Mouse (Mus musculus) hindbrain, embryonic 12.5 days (tissue): ENCODE measurements around the gene 2410137M14Rik. TPM values are rescaled to one million over a fixed set of nuclear protein-coding genes. Genes with fewer than 3 reads are reported as not detected.

ENCODE experiments used
- ATAC-seq: fragments of 200-750 bp; cut with Nextera tagmentation; 2 replicates; pipeline ENCODE4 v1.8.0; 2017; ENCODE audit warnings: moderate TSS enrichment; ENCODE audit not compliant: low FRiP score
- H3K27ac ChIP-seq: fragments of 300-500 bp; sonication (generic); 2 replicates; pipeline ENCODE4 v1.5.1; 2016; ENCODE audit warnings: mild to moderate bottlenecking
- H3K27me3 ChIP-seq: fragments of 300-500 bp; sonication (generic); 2 replicates; pipeline ENCODE4 v1.6.1; 2016; ENCODE audit warnings: mild to moderate bottlenecking
- H3K36me3 ChIP-seq: fragments of 300-500 bp; sonication (generic); 2 replicates; pipeline ENCODE4 v1.6.1; 2016; ENCODE audit warnings: mild to moderate bottlenecking
- H3K4me1 ChIP-seq: fragments of 300-500 bp; sonication (generic); 2 replicates; pipeline ENCODE4 v1.6.1; 2016
- H3K4me2 ChIP-seq: fragments of 300-500 bp; sonication (generic); replicated peaks from 2 replicates; pipeline ENCODE4 v1.6.1; 2016; ENCODE audit warnings: mild to moderate bottlenecking
- H3K4me3 ChIP-seq: fragments of 300-500 bp; sonication (generic); 2 replicates; pipeline ENCODE4 v1.5.1; 2016; ENCODE audit warnings: mild to moderate bottlenecking
- H3K9ac ChIP-seq: fragments of 300-500 bp; sonication (generic); 2 replicates; pipeline ENCODE4 v1.6.1; 2016; ENCODE audit warnings: mild to moderate bottlenecking, moderate library complexity
- H3K9me3 ChIP-seq: fragments of 300-500 bp; sonication (generic); replicated peaks from 2 replicates; pipeline ENCODE4 v1.6.1; 2016; ENCODE audit warnings: mild to moderate bottlenecking
- WGBS: fragments of 180-500 bp; shearing (Covaris S2); methylation state at CpG from one replicate; pipeline ENCODE4 v1.1.7; 2016; 5-methylcytosine and 5-hydroxymethylcytosine counted together
- polyA plus RNA-seq: library from polyadenylated mRNA; unstranded; fragments of >200 nt; fragmentation: Nextera tagmentation; extraction: Ambion mirVana; gene quantifications from 2 replicates; pipeline ENCODE4 v1.2.1, GENCODE M21; 2016

2410137M14Rik gene
- polyA plus RNA-seq, 1 experiment from 2014 or later: 0.50 TPM

DNA sequence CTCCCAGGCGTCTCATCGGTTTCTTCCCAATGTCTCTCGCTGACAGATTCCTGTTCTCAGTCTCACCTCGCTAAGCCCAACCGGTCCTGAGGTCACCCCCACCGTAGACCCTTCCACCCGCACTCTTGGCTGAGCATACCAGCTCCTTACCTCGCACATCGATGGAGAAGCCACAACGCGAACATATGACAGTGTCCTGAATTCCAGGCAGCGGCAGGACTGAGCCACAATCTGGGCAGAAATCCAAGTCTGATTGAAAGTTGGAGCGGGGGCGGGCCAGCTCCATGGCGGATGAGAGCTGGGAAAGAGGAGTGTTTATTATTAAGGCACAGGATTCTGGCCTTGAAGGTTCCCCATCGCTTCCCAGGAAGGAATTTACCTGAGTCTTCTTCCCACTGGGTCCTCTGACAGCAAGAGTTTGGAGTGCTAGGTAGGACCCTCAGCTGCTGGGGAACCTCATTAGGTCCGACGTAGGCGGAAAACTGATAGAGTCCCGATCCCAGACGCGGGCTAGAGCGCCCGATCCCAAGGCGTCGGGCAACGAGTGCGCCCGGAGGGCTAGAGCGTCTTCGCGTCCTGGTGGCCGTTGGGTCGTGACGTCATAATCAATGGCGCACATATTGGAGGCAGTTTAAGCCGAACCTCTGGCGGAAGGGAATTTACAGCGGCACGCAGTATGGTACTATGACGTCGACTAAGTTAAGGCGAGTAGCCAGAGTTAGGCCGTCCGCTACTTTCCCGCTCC lies 22.9 kb downstream of the 2410137M14Rik start, which contains the start of the genes Znrd1 and Znrd1as:
Gene Znrd1, minus strand, starts transcription at position 561 of the 745 bp plus-strand sequence.
Gene Znrd1as, plus strand, starts transcription at position 594 of the 745 bp plus-strand sequence.
- Histone ChIP-seq H3K27ac (peak within 1 kb of the TSS; percentile 74), H3K36me3 (0 out of 2 replicates have a peak, but pooled peaks cover 5% of the 10 kb centered on the region), H3K4me3 (peak within 1 kb of the TSS; percentile 70), H3K4me2 (peak within 1 kb of the TSS; percentile 73), H3K27me3 (no peaks in the 10 kb centered on the region), H3K9me3 (no peaks in the 10 kb centered on the region), H3K4me1 (peaks cover 12% of the 10 kb centered on the region), H3K9ac (peak within 1 kb of the TSS; percentile 78)
- under 1% methylated on average over 46 of the region's 46 CpGs for WGBS
- ATAC-seq: peak; percentile 97

DNA sequence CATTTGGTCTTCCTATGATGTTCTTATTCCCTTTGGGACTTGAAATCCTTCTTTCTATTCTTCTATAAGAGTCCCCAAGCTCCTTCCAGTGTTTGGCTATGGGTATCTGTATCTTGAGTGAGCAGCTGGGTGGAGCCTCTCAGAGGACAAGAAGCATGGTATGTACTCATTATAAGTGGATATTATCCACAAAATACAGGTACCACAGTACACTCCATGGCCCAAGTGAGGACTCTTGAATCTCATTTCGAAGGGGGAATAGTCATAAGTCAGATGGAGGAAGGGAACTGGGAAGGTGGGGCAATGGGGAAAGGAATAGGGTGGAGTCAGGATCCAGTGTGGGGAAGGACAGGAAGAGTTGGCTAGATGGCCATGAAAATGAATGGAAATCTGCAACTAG lies 28.0 kb downstream of the 2410137M14Rik start:
- Histone ChIP-seq H3K4me1 (peaks cover 15% of the 10 kb centered on the region), H3K27me3 (no peaks in the 10 kb centered on the region), H3K9me3 (no peaks in the 10 kb centered on the region), H3K36me3 (peaks cover 16% of the 10 kb centered on the region), H3K4me2 (no peak overlapping the region), H3K27ac (no peak overlapping the region), H3K9ac (no peak overlapping the region), H3K4me3 (no peak overlapping the region)
- WGBS: 81% methylated on average over 1 of the region's 1 CpGs
- no peak for ATAC-seq

DNA sequence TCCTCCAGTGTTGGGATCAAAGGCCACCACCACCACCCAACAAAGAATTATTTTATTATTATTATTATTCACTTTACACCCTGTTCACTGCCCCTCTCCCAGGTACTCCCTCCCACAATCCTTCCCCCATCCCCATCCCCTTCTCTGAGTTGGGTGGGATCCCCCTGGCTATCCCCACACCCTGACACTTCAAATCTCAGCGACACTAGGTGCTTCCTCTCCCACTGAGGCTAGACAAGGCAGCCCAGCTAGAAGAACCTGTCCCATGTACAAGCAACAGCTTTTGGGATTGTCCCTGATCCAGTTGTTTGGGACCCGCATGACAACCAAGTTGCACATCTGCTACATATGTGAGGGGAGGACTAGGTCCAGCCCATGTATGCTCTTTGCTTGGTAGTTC lies 28.4 kb downstream of the 2410137M14Rik start:
- 95% methylated on average over 2 of the region's 2 CpGs for WGBS
- Histone ChIP-seq H3K4me2 (no peak overlapping the region), H3K36me3 (peaks cover 16% of the 10 kb centered on the region), H3K4me1 (peaks cover 13% of the 10 kb centered on the region), H3K9me3 (no peaks in the 10 kb centered on the region), H3K9ac (no peak overlapping the region), H3K27ac (no peak overlapping the region), H3K4me3 (no peak overlapping the region), H3K27me3 (no peaks in the 10 kb centered on the region)
- ATAC-seq: no peak

DNA sequence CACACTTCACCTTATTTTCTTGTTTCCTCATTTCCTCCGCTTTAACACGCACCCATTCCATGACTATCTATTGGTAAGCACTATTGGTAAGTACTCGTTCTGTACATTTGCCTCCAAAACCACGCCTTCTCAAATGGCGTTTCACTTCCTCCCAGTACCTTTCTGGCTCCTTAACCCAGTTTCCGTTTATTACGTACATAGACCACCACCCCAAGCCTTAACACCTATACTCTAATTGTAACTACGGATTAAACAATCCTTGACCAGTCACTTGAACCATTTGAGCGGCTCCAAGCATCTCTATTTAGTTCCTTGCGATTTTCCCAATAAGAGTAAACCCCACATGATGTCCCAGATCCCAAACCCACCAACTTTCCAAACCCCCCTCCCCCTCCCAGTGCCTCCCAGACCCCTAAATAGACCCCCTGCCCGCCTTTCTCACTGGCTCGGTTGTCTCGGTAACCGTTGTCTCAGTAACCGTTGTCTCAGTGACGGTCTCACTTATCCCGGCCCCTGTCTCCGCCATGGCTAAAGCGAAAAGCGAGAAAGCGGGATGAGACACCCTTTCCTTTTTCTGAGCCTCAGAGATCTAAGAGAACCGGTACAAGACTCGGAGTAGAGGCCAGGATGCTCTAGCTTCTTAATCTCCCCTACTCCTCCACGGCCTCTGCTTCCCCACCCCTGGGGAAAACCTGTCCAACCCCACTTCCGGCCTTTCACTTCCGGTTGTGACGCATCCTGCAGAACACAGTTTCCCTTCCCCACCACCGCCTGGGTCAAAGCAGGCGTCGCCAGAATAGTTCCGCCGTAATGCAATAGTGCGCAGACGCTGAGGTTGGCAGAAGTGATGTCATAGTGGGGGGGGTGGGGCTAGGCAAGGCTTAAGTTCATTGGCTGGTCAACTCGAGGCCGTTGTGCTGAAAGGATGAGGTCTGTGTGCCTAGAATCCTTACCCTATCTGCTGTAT lies 29.8 kb downstream of the 2410137M14Rik start, which contains the start of gene Ppp1r11:
Gene Ppp1r11, minus strand, starts transcription at position 761 of the 967 bp plus-strand sequence.
- H3K9ac ChIP-seq: peak within 1 kb of the TSS; percentile 74
- H3K27me3 ChIP-seq: peaks cover 2% of the 10 kb centered on the region; the same call in 1 of the 2 replicates
- H3K9me3 ChIP-seq: no peaks in the 10 kb centered on the region
- ATAC-seq: peak; percentile 95
- 2% methylated on average over 36 of the region's 36 CpGs for WGBS
- H3K4me2 ChIP-seq: peak within 1 kb of the TSS; percentile 74
- peak within 1 kb of the TSS; percentile 88 for H3K27ac ChIP-seq
- peak within 1 kb of the TSS; percentile 60 for H3K4me3 ChIP-seq
- H3K36me3 ChIP-seq: peaks cover 16% of the 10 kb centered on the region
- H3K4me1 ChIP-seq: peaks cover 14% of the 10 kb centered on the region

DNA sequence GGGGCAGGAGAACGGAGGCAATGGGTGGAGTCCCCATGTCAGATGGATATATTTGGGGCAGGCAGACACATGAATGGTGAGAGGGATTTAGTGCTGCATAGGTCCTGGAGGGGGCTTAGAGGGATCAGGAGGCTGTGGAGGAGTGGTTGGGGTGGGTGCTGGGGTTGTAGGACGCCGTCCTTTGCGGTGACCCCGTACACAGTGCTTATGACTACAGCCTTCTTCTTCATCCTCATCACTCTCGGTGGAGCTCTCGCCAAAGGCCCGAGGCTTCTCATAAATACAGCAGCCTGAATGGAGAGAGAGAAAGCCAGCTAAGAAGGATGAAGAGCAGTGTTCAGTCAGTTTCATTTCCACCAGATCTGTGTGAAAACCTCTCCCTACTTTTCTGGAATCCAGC lies 31.8 kb downstream of the 2410137M14Rik start:
- Histone ChIP-seq H3K27me3 (peaks cover 22% of the 10 kb centered on the region), H3K36me3 (peaks cover 13% of the 10 kb centered on the region), H3K27ac (no peak overlapping the region), H3K4me2 (no peak overlapping the region), H3K9me3 (no peaks in the 10 kb centered on the region), H3K4me1 (peaks cover 19% of the 10 kb centered on the region), H3K4me3 (no peak overlapping the region), H3K9ac (no peak overlapping the region)
- WGBS: 91% methylated on average over 8 of the region's 8 CpGs
- ATAC-seq: no peak

DNA sequence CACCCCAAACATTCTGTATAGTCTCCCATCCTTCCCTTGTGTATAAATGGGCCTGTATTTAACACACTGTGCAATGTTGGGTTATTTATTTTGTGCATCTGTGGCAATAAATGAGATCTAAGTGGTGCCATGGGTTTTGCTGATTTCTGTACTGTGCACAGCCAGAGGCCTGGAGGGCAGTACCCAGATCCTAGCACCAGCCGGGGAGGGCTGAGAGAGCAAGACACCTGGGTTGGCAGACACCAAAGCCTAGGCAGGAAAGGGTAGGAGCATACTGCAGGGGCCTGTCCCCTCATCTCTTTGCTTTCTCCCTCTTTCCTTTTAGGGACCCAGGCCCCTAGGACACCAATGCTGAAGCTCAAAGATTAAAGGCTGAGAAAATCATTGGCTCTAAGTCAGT lies 32.8 kb downstream of the 2410137M14Rik start:
- Histone ChIP-seq H3K4me2 (no peak overlapping the region), H3K27ac (no peak overlapping the region), H3K4me3 (no peak overlapping the region), H3K27me3 (peaks cover 31% of the 10 kb centered on the region), H3K9ac (no peak overlapping the region), H3K36me3 (peaks cover 12% of the 10 kb centered on the region), H3K9me3 (no peaks in the 10 kb centered on the region), H3K4me1 (peaks cover 23% of the 10 kb centered on the region)
- ATAC-seq: no peak
- 91% methylated on average over 1 of the region's 1 CpGs for WGBS

DNA sequence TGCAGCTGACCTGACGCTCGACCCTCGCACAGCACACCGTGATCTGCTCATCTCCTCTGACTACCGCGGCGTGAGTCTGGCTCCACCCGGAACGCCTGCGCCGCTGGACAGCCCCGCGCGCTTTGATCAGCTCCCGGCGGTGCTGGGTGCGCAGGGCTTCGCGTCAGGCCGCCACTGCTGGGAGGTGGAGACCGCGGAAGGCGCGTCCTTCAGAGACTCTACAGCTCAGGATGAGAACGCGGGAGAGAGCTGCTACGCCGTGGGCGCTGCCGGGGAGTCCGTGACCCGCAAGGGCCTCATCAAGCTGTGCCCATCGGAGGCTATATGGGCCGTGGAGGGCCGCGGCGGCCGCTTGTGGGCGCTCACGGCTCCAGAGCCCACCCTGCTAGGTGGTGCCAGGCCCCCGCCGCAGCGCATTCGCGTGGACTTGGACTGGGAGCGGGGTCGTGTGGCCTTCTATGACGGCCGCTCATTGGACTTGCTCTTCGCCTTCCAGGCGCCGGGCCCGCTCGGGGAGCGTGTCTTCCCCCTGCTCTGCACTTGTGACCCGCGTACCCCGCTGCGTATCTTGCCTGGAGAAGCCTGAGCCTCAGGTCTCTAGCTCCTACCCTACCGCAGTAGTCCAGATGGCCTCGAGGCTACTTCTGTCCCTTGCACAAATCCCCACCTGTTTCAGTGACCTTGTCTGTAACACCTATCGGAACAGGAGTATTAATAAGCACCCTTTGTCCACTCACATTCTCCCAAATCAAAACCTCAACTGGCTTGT lies 33.8 kb downstream of the 2410137M14Rik start:
- H3K9me3 ChIP-seq: no peaks in the 10 kb centered on the region
- H3K9ac ChIP-seq: peak overlapping the region; percentile 70
- peaks cover 42% of the 10 kb centered on the region for H3K27me3 ChIP-seq
- H3K36me3 ChIP-seq: peaks cover 12% of the 10 kb centered on the region
- peak overlapping the region; percentile 35; the same call in 1 of the 2 replicates for H3K27ac ChIP-seq
- ATAC-seq: peak; percentile 57
- peak overlapping the region; percentile 87 for H3K4me2 ChIP-seq
- peaks cover 30% of the 10 kb centered on the region for H3K4me1 ChIP-seq
- H3K4me3 ChIP-seq: peak overlapping the region; percentile 45
- 2% methylated on average over 62 of the region's 62 CpGs for WGBS

DNA sequence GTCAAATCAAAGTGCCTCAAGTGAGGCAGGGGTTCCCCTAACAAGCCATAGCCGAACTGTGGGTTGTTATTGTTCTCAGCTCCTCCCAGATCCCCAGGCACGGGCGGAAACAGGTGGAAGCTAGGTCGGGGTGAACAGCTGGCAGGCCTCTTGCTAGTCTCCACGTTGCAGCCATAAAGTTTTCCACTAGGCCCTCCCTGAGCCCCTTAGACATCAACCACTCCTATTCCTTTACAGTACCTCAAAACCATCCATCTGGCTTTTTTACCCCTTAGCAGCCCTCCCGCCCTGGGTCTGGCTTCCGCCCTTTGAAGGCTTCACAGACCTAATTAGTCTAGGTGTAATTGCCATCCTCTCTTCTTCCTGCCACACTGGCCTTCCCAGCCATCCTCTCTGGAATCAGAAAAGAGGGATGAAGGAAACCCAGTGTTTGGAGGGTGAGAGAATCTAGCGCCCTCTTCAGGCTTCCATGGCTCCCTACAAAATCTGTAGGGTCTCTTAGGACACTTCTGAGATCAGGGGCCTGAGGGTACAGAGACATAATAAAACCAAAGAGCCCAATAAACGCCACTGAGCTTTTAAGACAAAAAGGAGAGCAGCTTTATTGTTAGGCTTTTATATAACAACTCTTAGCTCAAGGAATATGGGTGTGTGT lies 36.8 kb downstream of the 2410137M14Rik start:
- Histone ChIP-seq H3K4me2 (no peak overlapping the region), H3K27me3 (peaks cover 62% of the 10 kb centered on the region), H3K9me3 (no peaks in the 10 kb centered on the region), H3K4me1 (peaks cover 21% of the 10 kb centered on the region), H3K9ac (no peak overlapping the region), H3K4me3 (no peak overlapping the region), H3K27ac (no peak overlapping the region), H3K36me3 (peaks cover 6% of the 10 kb centered on the region)
- no peak for ATAC-seq
- 24% methylated on average over 9 of the region's 9 CpGs for WGBS

DNA sequence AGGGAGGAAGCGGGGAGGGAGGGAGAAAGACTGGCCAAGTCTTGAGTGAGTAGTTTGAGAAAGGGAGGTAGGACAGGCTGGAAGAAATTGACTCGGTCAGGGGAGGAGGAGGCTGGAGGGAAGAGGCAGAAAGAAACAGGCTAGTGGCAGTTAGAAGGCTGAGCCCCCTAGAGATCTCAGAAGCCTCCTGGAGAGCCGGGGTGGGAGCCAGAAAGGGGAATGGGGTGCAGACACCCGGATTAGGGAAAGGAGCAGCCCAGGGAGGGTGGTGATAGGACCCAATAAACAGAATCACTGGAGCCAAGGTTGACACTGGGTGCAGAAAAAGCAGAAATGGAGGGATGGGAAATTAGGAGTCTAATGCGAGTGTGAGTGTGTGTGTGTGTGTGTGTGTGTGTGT lies 37.3 kb downstream of the 2410137M14Rik start:
- WGBS: 23% methylated on average over 5 of the region's 5 CpGs
- H3K4me3 ChIP-seq: no peak overlapping the region
- H3K27me3 ChIP-seq: peaks cover 64% of the 10 kb centered on the region
- H3K9me3 ChIP-seq: no peaks in the 10 kb centered on the region
- H3K4me2 ChIP-seq: peak overlapping the region; percentile 66; the same call in 1 of the 2 replicates
- no peak overlapping the region for H3K27ac ChIP-seq
- ATAC-seq: no peak
- H3K9ac ChIP-seq: no peak overlapping the region
- peaks cover under 1% of the 10 kb centered on the region; the same call in 1 of the 2 replicates for H3K36me3 ChIP-seq
- peaks cover 21% of the 10 kb centered on the region for H3K4me1 ChIP-seq

DNA sequence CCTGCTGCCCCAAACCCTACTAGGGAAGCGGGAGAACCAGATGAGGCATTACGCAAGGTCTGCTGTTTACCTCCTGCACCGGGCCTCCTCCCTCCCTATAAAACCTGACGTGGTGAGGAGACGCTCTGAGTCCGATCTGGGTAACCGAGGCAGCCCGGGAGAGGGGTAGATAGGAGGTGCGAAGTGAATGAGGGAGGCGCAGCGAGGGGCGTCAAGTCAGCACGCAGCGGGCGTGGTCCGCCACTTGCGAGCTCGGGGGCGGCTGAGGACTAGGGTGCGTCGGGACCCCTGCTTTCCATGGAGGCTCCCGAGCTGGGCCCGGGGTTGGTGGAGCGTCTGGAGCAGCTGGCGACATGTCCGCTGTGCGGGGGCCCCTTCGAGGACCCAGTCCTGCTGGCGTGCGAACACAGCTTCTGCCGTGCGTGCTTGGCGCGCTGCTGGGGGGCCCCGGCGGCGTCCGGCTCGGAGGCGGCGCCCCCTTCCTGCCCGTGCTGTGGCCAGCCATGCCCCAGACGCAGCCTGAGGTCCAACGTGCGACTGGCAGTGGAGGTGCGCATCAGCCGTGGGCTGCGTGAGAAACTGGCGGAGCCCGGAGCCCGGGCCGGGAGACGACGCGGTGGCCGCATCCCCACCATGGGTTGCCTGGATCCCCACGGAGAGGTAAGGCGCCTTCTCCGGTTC lies 38.1 kb downstream of the 2410137M14Rik start, which contains the start of gene Rnf39:
Gene Rnf39, plus strand, starts transcription at position 128 of the 681 bp plus-strand sequence.
- H3K4me1 ChIP-seq: peaks cover 21% of the 10 kb centered on the region
- WGBS: 2% methylated on average over 58 of the region's 59 CpGs
- peak within 1 kb of the TSS; percentile 66 for H3K4me2 ChIP-seq
- no peak within 1 kb of the TSS for H3K27ac ChIP-seq
- no peak for ATAC-seq
- peaks cover 66% of the 10 kb centered on the region for H3K27me3 ChIP-seq
- no peaks in the 10 kb centered on the region for H3K9me3 ChIP-seq
- peak within 1 kb of the TSS; percentile 52 for H3K9ac ChIP-seq
- no peaks in the 10 kb centered on the region for H3K36me3 ChIP-seq
- peak within 1 kb of the TSS; percentile 34 for H3K4me3 ChIP-seq

DNA sequence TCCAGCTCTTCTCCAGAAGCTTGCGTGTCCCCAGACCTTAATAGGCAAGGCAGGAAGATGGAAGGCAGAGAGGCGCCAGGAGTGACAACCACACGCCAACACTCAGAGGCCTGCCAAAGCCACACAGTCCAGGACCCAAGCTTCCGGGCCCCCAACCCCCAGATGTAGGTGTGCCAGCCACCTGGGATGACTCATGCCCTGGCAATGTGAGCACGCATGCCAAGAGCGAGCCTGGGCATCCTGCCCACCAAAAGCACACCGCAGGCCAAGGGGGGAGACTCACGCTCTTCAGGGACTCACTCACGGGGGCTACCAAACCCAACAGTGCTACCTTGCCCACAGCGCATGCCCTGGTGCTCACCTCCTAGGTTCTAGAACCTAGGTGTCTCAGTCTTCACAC lies 38.6 kb downstream of the 2410137M14Rik start:
- Histone ChIP-seq H3K4me1 (peaks cover 21% of the 10 kb centered on the region), H3K27me3 (peaks cover 66% of the 10 kb centered on the region), H3K9me3 (no peaks in the 10 kb centered on the region), H3K4me2 (peak overlapping the region; percentile 66), H3K27ac (no peak overlapping the region), H3K9ac (no peak overlapping the region), H3K36me3 (no peaks in the 10 kb centered on the region), H3K4me3 (no peak overlapping the region)
- 65% methylated on average over 10 of the region's 10 CpGs for WGBS
- no peak for ATAC-seq
